Mouse (Mus musculus): ENCODE results near the gene Haus2. TPM values are rescaled to one million over a fixed set of nuclear protein-coding genes. Genes with fewer than 3 reads are reported as not detected.

Gene Haus2
- polyA plus RNA-seq, 1 experiment from 2014 or later: 14.1 TPM

DNA sequence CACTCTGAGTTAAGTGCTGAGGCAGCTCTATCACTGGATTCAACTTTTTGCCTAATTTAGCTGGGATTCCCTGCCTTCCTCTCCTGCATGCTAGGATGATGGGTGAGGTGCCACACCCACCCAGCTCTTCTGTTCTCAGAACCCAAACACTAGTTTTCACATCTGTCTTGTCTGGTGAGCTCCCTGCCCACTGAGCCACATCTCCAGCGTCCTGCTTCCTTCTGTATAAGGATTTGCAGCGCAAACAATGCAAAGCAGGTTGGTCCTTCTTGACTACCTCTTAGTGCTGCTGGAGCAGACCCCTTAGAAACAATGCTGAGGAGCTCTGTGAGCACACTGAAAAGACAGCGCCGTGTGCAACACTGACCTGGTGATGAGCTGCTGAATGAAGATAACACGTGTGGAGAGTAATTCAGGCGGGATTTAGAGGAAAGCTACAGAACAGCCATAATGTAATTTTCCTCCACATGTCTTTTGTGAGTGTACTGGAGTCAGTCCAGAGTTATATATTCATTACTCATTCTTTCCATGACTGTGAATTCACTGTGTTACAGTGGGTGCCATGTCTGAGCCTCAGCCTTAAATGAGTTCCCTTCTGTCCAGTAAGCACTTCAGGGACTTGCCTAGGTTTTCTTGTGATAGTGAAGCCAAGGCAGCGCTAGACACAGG is 43.2 kb downstream of the Haus2 start:
- no peaks in the 10 kb centered on the region for H3K36me3 ChIP-seq (ENCODE audit: insufficient read depth, low read length)
- WGBS: 80% methylated on average over 7 of the region's 7 CpGs
- H3K4me3 ChIP-seq (replicated peaks; ENCODE audit: low read depth, low read length): no peak overlapping the region
- H3K27ac ChIP-seq: peak overlapping the region; percentile 37; the same call in 1 of the 2 replicates
- DNase-seq (ENCODE audit: low spot score) (peak; percentile 40), ATAC-seq (replicated peaks; ENCODE audit: low FRiP score, low read depth) (no peak)
- no peak for TF ChIP-seq CTCF (IDR thresholded peaks at IDR 0.05; ENCODE audit: low read depth)
- H3K9me3 ChIP-seq (replicated peaks; ENCODE audit: low read length): no peaks in the 10 kb centered on the region
- H3K27me3 ChIP-seq (ENCODE audit: insufficient read depth, low read length): no peaks in the 10 kb centered on the region
- H3K4me2 ChIP-seq (ENCODE audit: low read length): no peak overlapping the region
- H3K9ac ChIP-seq (ENCODE audit: low read depth, low read length): no peak overlapping the region
- H3K4me1 ChIP-seq (replicated peaks; ENCODE audit: insufficient read depth, low read length): no peaks in the 10 kb centered on the region

DNA sequence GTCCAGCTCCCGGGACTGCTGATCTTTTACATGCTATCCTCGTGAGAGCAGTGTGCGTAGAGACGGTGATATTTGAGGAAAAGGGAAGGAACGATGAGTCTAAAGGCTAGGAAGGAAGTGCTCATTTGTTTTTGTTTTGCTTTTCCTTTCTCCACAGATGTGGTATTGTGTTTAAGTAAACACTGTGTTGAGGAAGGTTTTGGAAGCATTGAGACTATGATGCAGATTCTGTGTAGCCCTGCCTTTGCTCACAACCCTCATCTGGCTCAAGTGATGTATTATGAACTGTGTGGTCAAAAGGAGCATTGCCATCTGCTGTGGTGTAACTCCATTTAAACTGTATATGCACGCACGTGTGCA is 43.7 kb downstream of the Haus2 start:
- Histone ChIP-seq H3K9me3 (replicated peaks; ENCODE audit: low read length) (no peaks in the 10 kb centered on the region), H3K27me3 (ENCODE audit: insufficient read depth, low read length) (no peaks in the 10 kb centered on the region), H3K4me1 (replicated peaks; ENCODE audit: insufficient read depth, low read length) (no peaks in the 10 kb centered on the region), H3K4me2 (ENCODE audit: low read length) (no peak overlapping the region), H3K36me3 (ENCODE audit: insufficient read depth, low read length) (no peaks in the 10 kb centered on the region), H3K9ac (ENCODE audit: low read depth, low read length) (no peak overlapping the region), H3K27ac (0 out of 2 replicates have a peak overlapping the region, but pooled peaks have one; percentile 3), H3K4me3 (replicated peaks; ENCODE audit: low read depth, low read length) (no peak overlapping the region)
- WGBS: 79% methylated on average over 7 of the region's 7 CpGs
- DNase-seq (ENCODE audit: low spot score) (peak; percentile 14), ATAC-seq (replicated peaks; ENCODE audit: low FRiP score, low read depth) (no peak)
- TF ChIP-seq CTCF (IDR thresholded peaks at IDR 0.05; ENCODE audit: low read depth): no peak

DNA sequence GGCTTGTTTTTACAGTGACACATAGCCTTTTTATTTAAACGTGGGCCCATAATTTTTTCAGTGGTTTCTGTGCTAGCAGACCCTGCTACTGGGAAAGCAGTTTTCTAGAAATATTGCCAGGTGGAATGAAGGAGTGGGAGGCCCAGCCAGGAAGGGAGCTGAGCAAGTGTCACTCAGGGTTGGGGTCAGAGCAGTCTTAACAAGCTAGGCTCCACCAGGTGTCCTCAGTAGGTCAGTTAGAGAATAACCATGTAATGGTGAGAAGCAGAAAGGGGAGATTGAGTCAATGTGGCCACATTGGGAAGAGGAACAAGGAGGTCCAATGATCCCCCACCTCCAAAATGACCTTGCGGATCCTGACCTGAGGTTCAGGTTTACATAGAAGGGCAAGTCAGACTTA is 45.5 kb downstream of the Haus2 start:
- Histone ChIP-seq H3K4me3 (replicated peaks; ENCODE audit: low read depth, low read length) (no peak overlapping the region), H3K27me3 (ENCODE audit: insufficient read depth, low read length) (no peaks in the 10 kb centered on the region), H3K27ac (no peak overlapping the region), H3K9me3 (replicated peaks; ENCODE audit: low read length) (no peaks in the 10 kb centered on the region), H3K4me1 (replicated peaks; ENCODE audit: insufficient read depth, low read length) (no peaks in the 10 kb centered on the region), H3K4me2 (ENCODE audit: low read length) (no peak overlapping the region), H3K36me3 (ENCODE audit: insufficient read depth, low read length) (no peaks in the 10 kb centered on the region), H3K9ac (ENCODE audit: low read depth, low read length) (no peak overlapping the region)
- TF ChIP-seq CTCF (IDR thresholded peaks at IDR 0.05; ENCODE audit: low read depth): no peak
- DNase-seq (ENCODE audit: low spot score) (no peak), ATAC-seq (replicated peaks; ENCODE audit: low FRiP score, low read depth) (no peak)
- WGBS: 69% methylated on average over 2 of the region's 2 CpGs

DNA sequence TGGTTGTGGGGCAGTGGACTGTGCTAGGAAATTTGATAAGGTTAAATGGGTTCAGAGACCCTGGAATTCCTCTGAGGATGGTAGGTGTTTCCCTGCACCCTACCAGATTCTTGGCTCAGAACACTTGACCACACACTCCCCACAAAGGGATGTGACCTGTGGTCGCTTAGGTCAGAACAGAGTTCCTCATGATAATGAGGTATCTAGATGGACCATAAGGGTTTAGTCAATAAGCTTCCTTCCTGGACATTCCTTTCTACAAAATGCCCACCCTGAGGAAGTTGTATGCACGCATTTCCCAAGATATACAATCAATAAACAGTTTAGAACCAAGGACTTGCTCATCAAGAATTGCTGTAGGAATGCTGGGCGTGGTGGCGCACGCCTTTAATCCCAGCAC is 46.7 kb downstream of the Haus2 start:
- DNase-seq (ENCODE audit: low spot score) (no peak), ATAC-seq (replicated peaks; ENCODE audit: low FRiP score, low read depth) (no peak)
- no peak for TF ChIP-seq CTCF (IDR thresholded peaks at IDR 0.05; ENCODE audit: low read depth)
- 87% methylated on average over 5 of the region's 5 CpGs for WGBS
- Histone ChIP-seq H3K27ac (no peak overlapping the region), H3K4me2 (ENCODE audit: low read length) (no peak overlapping the region), H3K27me3 (ENCODE audit: insufficient read depth, low read length) (no peaks in the 10 kb centered on the region), H3K9ac (ENCODE audit: low read depth, low read length) (no peak overlapping the region), H3K4me3 (replicated peaks; ENCODE audit: low read depth, low read length) (no peak overlapping the region), H3K4me1 (replicated peaks; ENCODE audit: insufficient read depth, low read length) (no peaks in the 10 kb centered on the region), H3K9me3 (replicated peaks; ENCODE audit: low read length) (no peaks in the 10 kb centered on the region), H3K36me3 (ENCODE audit: insufficient read depth, low read length) (no peaks in the 10 kb centered on the region)

DNA sequence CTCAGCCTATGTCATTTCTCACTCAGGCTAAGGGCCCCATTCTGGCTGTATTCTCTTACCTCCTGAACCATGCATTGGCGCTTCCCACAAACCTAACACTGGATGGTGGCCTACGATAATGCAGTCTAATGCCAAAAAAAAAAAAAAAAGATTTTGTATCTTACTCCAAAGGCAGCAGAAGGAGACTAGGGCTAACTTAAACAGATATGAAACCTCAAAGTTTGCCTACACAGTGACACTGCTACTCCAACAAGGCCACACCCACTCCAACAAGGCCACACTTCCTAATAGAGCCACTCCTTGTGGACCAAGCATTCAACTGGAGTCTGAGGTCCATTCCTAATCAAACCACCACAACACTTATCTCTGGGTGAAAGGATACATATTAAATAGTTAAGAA is 47.5 kb downstream of the Haus2 start:
- no peak for DNase-seq (ENCODE audit: low spot score)
- no peak for ATAC-seq (replicated peaks; ENCODE audit: low FRiP score, low read depth)
- WGBS: 92% methylated on average over 2 of the region's 2 CpGs

DNA sequence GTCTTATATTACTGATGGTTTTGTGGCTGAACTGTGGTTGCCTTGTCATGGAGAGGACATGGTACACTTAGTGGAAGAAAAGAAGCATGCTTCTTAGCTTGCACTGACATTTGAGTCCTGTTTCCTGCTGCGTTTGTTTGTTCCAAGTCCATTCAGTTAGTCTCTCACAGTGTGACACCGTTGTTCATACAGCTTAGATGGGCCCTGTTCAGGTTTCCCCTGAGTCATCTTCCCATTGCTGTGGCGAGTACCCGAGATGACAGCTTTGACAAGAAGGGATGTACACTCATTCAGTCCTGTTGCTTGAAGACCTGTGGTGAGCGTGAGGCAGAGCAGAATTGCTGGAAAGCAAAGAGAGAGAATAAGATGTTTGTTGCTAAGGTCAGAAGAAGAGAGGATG is 49.3 kb downstream of the Haus2 start:
- no peak overlapping the region for H3K4me2 ChIP-seq (ENCODE audit: low read length)
- H3K4me3 ChIP-seq (replicated peaks; ENCODE audit: low read depth, low read length): no peak overlapping the region
- H3K36me3 ChIP-seq (ENCODE audit: insufficient read depth, low read length): no peaks in the 10 kb centered on the region
- H3K4me1 ChIP-seq (replicated peaks; ENCODE audit: insufficient read depth, low read length): no peaks in the 10 kb centered on the region
- WGBS: 71% methylated on average over 5 of the region's 5 CpGs
- DNase-seq (ENCODE audit: low spot score) (no peak), ATAC-seq (replicated peaks; ENCODE audit: low FRiP score, low read depth) (no peak)
- no peak for TF ChIP-seq CTCF (IDR thresholded peaks at IDR 0.05; ENCODE audit: low read depth)
- H3K9ac ChIP-seq (ENCODE audit: low read depth, low read length): no peak overlapping the region
- no peaks in the 10 kb centered on the region for H3K27me3 ChIP-seq (ENCODE audit: insufficient read depth, low read length)
- H3K9me3 ChIP-seq (replicated peaks; ENCODE audit: low read length): no peaks in the 10 kb centered on the region
- H3K27ac ChIP-seq: no peak overlapping the region

More for the DNA sequence above, 47.5 kb downstream of the Haus2 start:
- Histone ChIP-seq H3K36me3 (ENCODE audit: insufficient read depth, low read length) (no peaks in the 10 kb centered on the region), H3K9ac (ENCODE audit: low read depth, low read length) (no peak overlapping the region), H3K4me1 (replicated peaks; ENCODE audit: insufficient read depth, low read length) (no peaks in the 10 kb centered on the region), H3K4me3 (replicated peaks; ENCODE audit: low read depth, low read length) (no peak overlapping the region), H3K27ac (no peak overlapping the region), H3K27me3 (ENCODE audit: insufficient read depth, low read length) (no peaks in the 10 kb centered on the region), H3K9me3 (replicated peaks; ENCODE audit: low read length) (no peaks in the 10 kb centered on the region), H3K4me2 (ENCODE audit: low read length) (no peak overlapping the region)
- TF ChIP-seq CTCF (IDR thresholded peaks at IDR 0.05; ENCODE audit: low read depth): no peak

DNA sequence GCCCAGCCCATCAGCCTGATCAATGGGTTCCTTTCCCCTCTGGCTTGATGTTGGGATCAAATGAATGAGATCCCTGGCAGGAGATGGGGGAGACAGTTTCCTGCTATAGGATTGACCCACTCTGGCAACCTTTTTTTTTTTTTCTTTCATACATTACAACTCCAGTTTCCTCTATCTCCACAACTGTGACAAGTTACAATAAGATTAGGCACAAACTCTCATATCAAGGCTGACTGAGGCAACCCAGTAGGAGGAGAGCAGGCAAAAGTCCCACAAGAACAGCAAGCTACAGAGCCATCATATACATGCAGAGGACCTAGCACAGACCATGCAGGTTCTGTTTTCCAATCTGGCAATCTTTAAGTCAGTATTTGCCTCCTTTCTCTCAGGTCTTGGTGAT is 50.1 kb downstream of the Haus2 start:
- DNase-seq (ENCODE audit: low spot score) (no peak), ATAC-seq (replicated peaks; ENCODE audit: low FRiP score, low read depth) (no peak)
- Histone ChIP-seq H3K27me3 (ENCODE audit: insufficient read depth, low read length) (no peaks in the 10 kb centered on the region), H3K36me3 (ENCODE audit: insufficient read depth, low read length) (no peaks in the 10 kb centered on the region), H3K9me3 (replicated peaks; ENCODE audit: low read length) (no peaks in the 10 kb centered on the region), H3K27ac (no peak overlapping the region), H3K4me3 (replicated peaks; ENCODE audit: low read depth, low read length) (no peak overlapping the region), H3K9ac (ENCODE audit: low read depth, low read length) (no peak overlapping the region), H3K4me1 (replicated peaks; ENCODE audit: insufficient read depth, low read length) (no peaks in the 10 kb centered on the region), H3K4me2 (ENCODE audit: low read length) (no peak overlapping the region)
- no peak for TF ChIP-seq CTCF (IDR thresholded peaks at IDR 0.05; ENCODE audit: low read depth)
